Comparison of ENCODE assay signal across 18 mouse cellular contexts in genomic region chr5:53511426-53511825, GRCm38 (mm10). TPM values are rescaled to one million over a fixed set of nuclear protein-coding genes. Genes with fewer than 3 reads are reported as not detected.
DNase-seq lines count a peak whose midpoint lies in the region; ATAC-seq lines count a peak whose summit lies in the region.
"Had no signal": no experiment of that assay in that cellular context is flagged by ENCODE, and none has a peak within 500 bp of the region (broad histone marks: within the 10 kb centered on the region; RNA-seq: fewer than 3 reads in every experiment).

No protein-coding gene starts in this region.

- no peaks in the 10 kb centered on the region for H3K4me1 ChIP-seq in midbrain, embryonic 14.5 days (ENCODE audit: control insufficient read depth, insufficient read depth, low read length)
- H3K4me1 ChIP-seq: neural tube, embryonic 13.5 days; stomach, embryonic 15.5 days had no signal

- no peak overlapping the region for H3K27ac ChIP-seq in midbrain, embryonic 14.5 days (replicated peaks; ENCODE audit: low read depth, low read length)
- H3K27ac ChIP-seq: neural tube, embryonic 13.5 days; stomach, embryonic 15.5 days had no signal

- H3K4me2 ChIP-seq in midbrain, embryonic 14.5 days (ENCODE audit: low read length) = no peak overlapping the region
- H3K4me2 ChIP-seq: liver, embryonic 11.5 days; neural tube, embryonic 13.5 days; stomach, embryonic 15.5 days had no signal

- peak; percentile 96 for DNase-seq in heart, adult 11 months
- DNase-seq in heart, postnatal 36 days = no peak
- DNase-seq in urinary bladder, postnatal 14 days (ENCODE audit: low spot score) = peak; percentile 25
- DNase-seq in urinary bladder, postnatal 10 days (ENCODE audit: low spot score) = no peak
- DNase-seq in heart, postnatal 25 days (ENCODE audit: low spot score) = peak; percentile 38
- no peak for DNase-seq in right cerebral cortex, adult 2 months (ENCODE audit: low spot score in 2 of 2)
- no peak for DNase-seq in midbrain, embryonic 14.5 days
- DNase-seq in frontal cortex, postnatal 25 days (ENCODE audit: low spot score in 2 of 2) = no peak
- DNase-seq: adrenal gland, postnatal 25 days; cerebellum, postnatal 10 days; kidney, adult 9 months; kidney, postnatal 4 days had no signal

- H3K4me3 ChIP-seq in midbrain, embryonic 14.5 days (replicated peaks; ENCODE audit: low read depth, low read length) = no peak overlapping the region
- H3K4me3 ChIP-seq: megakaryocyte, embryonic 14.5 days; neural tube, embryonic 13.5 days; stomach, embryonic 15.5 days had no signal

- no peak for ATAC-seq in midbrain, embryonic 14.5 days (ENCODE audit: low FRiP score, low TSS enrichment)
- ATAC-seq: forebrain, embryonic 14.5 days; inflammation-experienced regulatory T-cells, adult 6 months had no signal

- no peaks in the 10 kb centered on the region for H3K27me3 ChIP-seq in midbrain, embryonic 14.5 days (ENCODE audit: control insufficient read depth, insufficient read depth, low read length)
- H3K27me3 ChIP-seq: megakaryocyte, embryonic 14.5 days; neural tube, embryonic 13.5 days; stomach, embryonic 15.5 days had no signal

- WGBS in midbrain, embryonic 14.5 days = 93% methylated on average over 4 of the region's 4 CpGs

- no peaks in the 10 kb centered on the region for H3K36me3 ChIP-seq in midbrain, embryonic 14.5 days (ENCODE audit: control insufficient read depth, insufficient read depth, low read length)
- H3K36me3 ChIP-seq: neural tube, embryonic 13.5 days; stomach, embryonic 15.5 days had no signal

- H3K9me3 ChIP-seq in midbrain, embryonic 14.5 days (ENCODE audit: control insufficient read depth, low read length) = no peaks in the 10 kb centered on the region
- H3K9me3 ChIP-seq: neural tube, embryonic 13.5 days; stomach, embryonic 15.5 days had no signal

- no peak overlapping the region for H3K9ac ChIP-seq in midbrain, embryonic 14.5 days (replicated peaks; ENCODE audit: low read length)
- H3K9ac ChIP-seq: neural tube, embryonic 13.5 days; stomach, embryonic 15.5 days had no signal

- intact Hi-C loops in heart, postnatal 36 days (cut with DNase I) = no loop called here
- intact Hi-C loops in heart, postnatal 25 days (cut with DNase I) = no loop called here

RNA-seq across cellular contexts. Expression of gene Rbpj, which starts 45.5 kb away (rescaled TPM):
- 10 to 100 TPM; 27.2 to 35.3 TPM for total RNA-seq in heart, postnatal 36 days (2021)
- 10 to 100 TPM; 23.4 to 32.5 TPM for total RNA-seq in heart, postnatal 25 days (2021)
- polyA plus RNA-seq in midbrain, embryonic 14.5 days (2014; fragmentation: Nextera tagmentation; extraction: Ambion mirVana) = 32.3 and 52.9 TPM in 2 replicates

Comparison
In these comparisons a context has a peak if more than half of its experiments do, and no peak if none do; other contexts are left out.
1. DNase-seq: peak in heart, adult 11 months (single experiment), urinary bladder, postnatal 14 days (single experiment) and heart, postnatal 25 days (single experiment); none in heart, postnatal 36 days (0 of 2), urinary bladder, postnatal 10 days (single experiment), right cerebral cortex, adult 2 months (0 of 2), midbrain, embryonic 14.5 days (single experiment) and frontal cortex, postnatal 25 days (0 of 2).